Mouse (Mus musculus): Measurements from ENCODE around the gene Scly.

DNA sequence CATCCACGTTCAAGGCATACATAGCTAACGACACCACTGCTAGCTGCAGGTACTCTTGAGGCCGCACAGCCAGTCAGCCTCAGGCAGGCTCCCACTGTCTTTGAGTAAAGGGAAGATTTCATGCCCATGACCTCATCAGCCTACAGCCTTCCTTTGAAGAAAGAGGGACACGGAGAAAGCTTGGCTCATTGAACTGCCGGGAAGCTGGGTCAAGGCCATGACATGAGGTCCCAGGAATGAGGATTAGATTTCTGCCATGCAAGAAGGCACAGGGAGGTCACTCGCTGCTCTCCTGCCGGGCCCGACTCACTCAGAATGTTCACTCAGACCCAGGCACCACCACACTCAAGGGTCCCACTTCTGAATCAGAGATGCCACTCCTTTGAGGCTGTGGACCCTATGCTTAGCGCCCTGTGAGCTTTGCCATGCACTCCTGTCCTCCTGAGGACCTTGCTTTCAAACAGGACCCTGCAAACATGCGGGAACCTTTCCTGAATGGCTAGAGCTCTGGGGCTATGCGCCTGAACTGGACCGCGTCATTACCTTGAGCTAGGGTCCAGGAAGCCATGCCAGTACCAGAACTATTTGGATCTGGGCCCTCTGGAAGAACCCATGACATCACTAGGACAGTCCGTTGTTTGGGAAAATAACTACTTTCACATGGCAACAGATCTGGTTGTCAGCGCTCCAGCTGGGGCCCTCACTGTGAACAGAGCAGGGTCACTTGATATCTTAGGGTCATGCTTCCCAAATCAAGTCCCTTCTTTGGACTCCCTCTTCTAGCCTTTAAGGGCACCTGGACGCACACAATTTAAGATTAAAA lies 66.9 kb downstream of the Scly start:
- TF ChIP-seq CTCF (IDR thresholded peaks at IDR 0.05; ENCODE audit: control insufficient read depth, insufficient read depth, insufficient read length) (no peak), MAX (IDR thresholded peaks at IDR 0.05) (no peak), USF1 (IDR thresholded peaks at IDR 0.05; ENCODE audit: low read depth) (no peak), CEBPB (IDR thresholded peaks at IDR 0.05; ENCODE audit: low read depth) (no peak), MYOG (IDR thresholded peaks at IDR 0.05; ENCODE audit: control insufficient read depth, extremely low read depth, insufficient read length) (no peak), MYOD1 (IDR thresholded peaks at IDR 0.05; ENCODE audit: control insufficient read depth, insufficient read length, low read depth) (no peak)
